23 mouse cellular contexts compared by ENCODE assay signal in the genomic region with DNA sequence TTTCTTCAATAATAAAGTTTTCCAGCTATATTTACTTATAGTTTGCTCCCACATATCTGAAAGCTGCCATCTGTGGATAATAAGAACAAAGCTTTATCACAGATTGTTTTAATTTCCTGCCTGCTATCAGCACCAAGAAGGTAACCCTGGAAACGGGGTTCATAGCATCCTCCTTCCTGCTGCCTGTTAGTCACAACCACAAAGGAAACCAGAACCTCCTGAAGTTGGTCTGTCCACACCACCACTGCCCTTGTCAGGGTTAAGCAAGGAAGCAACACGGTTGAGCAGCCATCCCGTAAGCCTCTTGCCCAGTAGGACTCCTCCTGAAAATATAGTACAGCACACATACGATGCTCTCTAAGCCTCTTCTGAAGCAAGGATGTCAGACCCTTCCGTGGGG. TPM values are rescaled to one million over a fixed set of nuclear protein-coding genes. Genes with fewer than 3 reads are reported as not detected.
DNase-seq lines count a peak whose midpoint lies in the region; ATAC-seq lines count a peak whose summit lies in the region.
"Had no signal": no experiment of that assay in that cellular context is flagged by ENCODE, and none has a peak within 500 bp of the region (broad histone marks: within the 10 kb centered on the region; RNA-seq: fewer than 3 reads in every experiment).

No protein-coding gene starts in this region.

- H3K4me2 ChIP-seq in embryonic facial prominence, embryonic 11.5 days (ENCODE audit: low read depth, low read length): no peak overlapping the region
- H3K4me2 ChIP-seq: embryonic facial prominence, embryonic 13.5 days; forebrain, embryonic 15.5 days; heart, embryonic 12.5 days; hindbrain, embryonic 14.5 days; limb, embryonic 12.5 days; liver, embryonic 13.5 days; lung, embryonic 14.5 days; neural tube, embryonic 13.5 days had no signal

- no peaks in the 10 kb centered on the region for H3K9me3 ChIP-seq in embryonic facial prominence, embryonic 11.5 days (replicated peaks; ENCODE audit: control insufficient read depth, low read length)
- no peaks in the 10 kb centered on the region for H3K9me3 ChIP-seq in embryonic facial prominence, embryonic 10.5 days
- H3K9me3 ChIP-seq: embryonic facial prominence, embryonic 13.5 days; forebrain, embryonic 15.5 days; heart, embryonic 12.5 days; limb, embryonic 12.5 days; liver, embryonic 13.5 days; midbrain, embryonic 10.5 days; neural tube, embryonic 13.5 days had no signal

- H3K4me1 ChIP-seq in embryonic facial prominence, embryonic 11.5 days (ENCODE audit: control insufficient read depth, insufficient read depth, low read length): no peaks in the 10 kb centered on the region
- peaks cover 9% of the 10 kb centered on the region for H3K4me1 ChIP-seq in embryonic facial prominence, embryonic 10.5 days
- H3K4me1 ChIP-seq: embryonic facial prominence, embryonic 13.5 days; forebrain, embryonic 15.5 days; limb, embryonic 12.5 days; midbrain, embryonic 10.5 days; neural tube, embryonic 13.5 days had no signal

- no peaks in the 10 kb centered on the region for H3K27me3 ChIP-seq in embryonic facial prominence, embryonic 11.5 days (ENCODE audit: control insufficient read depth, insufficient read depth, low read length)
- H3K27me3 ChIP-seq in embryonic facial prominence, embryonic 10.5 days (replicated peaks; ENCODE audit: low read depth, poor library complexity, severe bottlenecking): no peaks in the 10 kb centered on the region
- H3K27me3 ChIP-seq: embryonic facial prominence, embryonic 13.5 days; forebrain, embryonic 15.5 days; limb, embryonic 12.5 days; liver, embryonic 13.5 days; neural tube, embryonic 13.5 days had no signal

- H3K36me3 ChIP-seq in embryonic facial prominence, embryonic 11.5 days (replicated peaks; ENCODE audit: control insufficient read depth, insufficient read depth, low read depth, low read length): no peaks in the 10 kb centered on the region
- no peaks in the 10 kb centered on the region for H3K36me3 ChIP-seq in embryonic facial prominence, embryonic 10.5 days (replicated peaks)
- H3K36me3 ChIP-seq: embryonic facial prominence, embryonic 13.5 days; forebrain, embryonic 15.5 days; heart, embryonic 12.5 days; limb, embryonic 12.5 days; liver, embryonic 13.5 days; midbrain, embryonic 10.5 days; neural tube, embryonic 13.5 days had no signal

- H3K4me3 ChIP-seq in embryonic facial prominence, embryonic 11.5 days (ENCODE audit: low read depth, low read length): no peak overlapping the region
- H3K4me3 ChIP-seq in embryonic facial prominence, embryonic 10.5 days: no peak overlapping the region
- H3K4me3 ChIP-seq: embryonic facial prominence, embryonic 13.5 days; forebrain, embryonic 15.5 days; heart, embryonic 12.5 days; limb, embryonic 12.5 days; liver, embryonic 13.5 days; midbrain, embryonic 10.5 days; neural tube, embryonic 13.5 days had no signal

- no peak overlapping the region for H3K27ac ChIP-seq in embryonic facial prominence, embryonic 11.5 days (replicated peaks; ENCODE audit: low read depth, low read length)
- no peak overlapping the region; the same call in 1 of the 2 replicates for H3K27ac ChIP-seq in embryonic facial prominence, embryonic 10.5 days (replicated peaks)
- H3K27ac ChIP-seq: embryonic facial prominence, embryonic 13.5 days; forebrain, embryonic 15.5 days; hindbrain, embryonic 14.5 days; limb, embryonic 12.5 days; liver, embryonic 13.5 days; midbrain, embryonic 10.5 days; neural tube, embryonic 13.5 days had no signal

- no peak overlapping the region for H3K9ac ChIP-seq in embryonic facial prominence, embryonic 11.5 days (replicated peaks; ENCODE audit: low read length)
- H3K9ac ChIP-seq: embryonic facial prominence, embryonic 13.5 days; forebrain, embryonic 15.5 days; heart, embryonic 12.5 days; hindbrain, embryonic 14.5 days; limb, embryonic 12.5 days; liver, embryonic 13.5 days; lung, embryonic 14.5 days; neural tube, embryonic 13.5 days had no signal

- WGBS in embryonic facial prominence, embryonic 11.5 days: 62% methylated on average over 5 of the region's 5 CpGs
- 68% methylated on average over 5 of the region's 5 CpGs for WGBS in embryonic facial prominence, embryonic 10.5 days

- ATAC-seq in embryonic facial prominence, embryonic 11.5 days (replicated peaks; ENCODE audit: insufficient number of reproducible peaks, low FRiP score, low TSS enrichment, low read depth): no peak
- ATAC-seq in common myeloid progenitor, adult 5-6 weeks (replicated peaks; ENCODE audit: low read depth, poor library complexity, severe bottlenecking): peak; percentile 89
- peak; percentile 79 for ATAC-seq in megakaryocyte progenitor cell, adult 5-6 weeks (replicated peaks; ENCODE audit: poor library complexity)
- ATAC-seq: forebrain, embryonic 15.5 days; intestine, embryonic 16.5 days had no signal

- peak; percentile 41 for DNase-seq in embryonic facial prominence, embryonic 11.5 days (ENCODE audit: low spot score)
- DNase-seq in embryonic facial prominence, embryonic 10.5 days (ENCODE audit: low spot score): no peak
- DNase-seq in CD4-positive helper T cell, adult 2 months (ENCODE audit: low read depth, low spot score): peak; percentile 53
- no peak for DNase-seq in spleen, postnatal 36 days (ENCODE audit: low spot score in 2 of 2)
- DNase-seq in heart, postnatal 4 days: no peak
- DNase-seq in adipocyte (ENCODE audit: low spot score): no peak
- DNase-seq: cerebellum, adult 8-10 months; gastrocnemius, postnatal 25 days; heart, postnatal 14 days; liver, embryonic 13.5 days; lung, embryonic 14.5 days; lung, postnatal 36 days; thymus, postnatal 36 days had no signal

RNA-seq across cellular contexts. Expression of gene Gch1, which starts 17.1 kb away (rescaled TPM):
- 1.7 and 2.5 TPM in 2 replicates for polyA plus RNA-seq in embryonic facial prominence, embryonic 11.5 days (2014; fragmentation: Nextera tagmentation; extraction: Ambion mirVana)
- polyA plus RNA-seq in embryonic facial prominence, embryonic 10.5 days (2016; fragmentation: Nextera tagmentation; extraction: Ambion mirVana): 0.57 and 1.1 TPM in 2 replicates
- total RNA-seq in common myeloid progenitor, adult 5-6 weeks (2017): 4.3 and 7.2 TPM in 2 replicates
- total RNA-seq in megakaryocyte progenitor cell, adult 5-6 weeks (2015): 1.9 and 2.6 TPM in 2 replicates
- total RNA-seq in megakaryocyte progenitor cell, adult 5-6 weeks (2017): 1.7 TPM in 2 replicates
- 1 to 10 TPM; 7.4 TPM for total RNA-seq in heart, postnatal 4 days (2021)

Comparison
In these comparisons a context has a peak if more than half of its experiments do, and no peak if none do; other contexts are left out.
1. DNase-seq: peak in embryonic facial prominence, embryonic 11.5 days (single experiment) and CD4-positive helper T cell, adult 2 months (single experiment); none in embryonic facial prominence, embryonic 10.5 days (single experiment), spleen, postnatal 36 days (0 of 2), heart, postnatal 4 days (single experiment) and adipocyte (single experiment).